Mouse (Mus musculus) G1E-ER4 (cell line): ENCODE data around the gene Pzp. TPM values are rescaled to one million over a fixed set of nuclear protein-coding genes. Genes with fewer than 3 reads are reported as not detected.

ENCODE experiments used
- GATA1 ChIP-seq: IDR thresholded peaks from one replicate; pipeline ENCODE4 v1.8.0; 2012; ENCODE audit warnings: low read length, inconsistent platforms
- polyA plus RNA-seq: library from polyadenylated mRNA; stranded (reverse); fragments of >175 nt; gene quantifications from 2 replicates; pipeline ENCODE4 v1.2.3, GENCODE M21; 2012

Pzp gene
- not detected in 2 replicates for polyA plus RNA-seq

DNA sequence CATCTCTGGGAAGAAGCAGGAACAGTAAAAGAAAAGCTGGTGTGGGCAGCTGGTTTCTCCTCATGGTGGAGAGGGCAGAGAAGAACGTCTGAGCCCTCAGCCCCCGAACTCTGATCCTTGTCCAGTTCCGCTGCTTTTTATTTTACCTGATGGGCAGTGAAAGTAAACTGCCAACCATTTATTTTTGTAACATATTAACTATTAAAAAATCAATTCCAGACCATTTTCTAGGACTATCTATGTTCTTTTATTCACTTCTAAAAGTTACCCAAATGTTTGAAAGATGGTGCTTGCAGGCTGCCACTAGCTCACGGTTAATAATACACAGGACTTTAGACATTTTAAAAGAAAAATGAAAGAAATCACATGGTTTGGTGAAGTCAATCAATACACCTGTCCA is at the start of gene Pzp:
Gene Pzp (minus strand): TSS at position 120 of the 400 bp plus-strand sequence.
- no peak for TF ChIP-seq GATA1

DNA sequence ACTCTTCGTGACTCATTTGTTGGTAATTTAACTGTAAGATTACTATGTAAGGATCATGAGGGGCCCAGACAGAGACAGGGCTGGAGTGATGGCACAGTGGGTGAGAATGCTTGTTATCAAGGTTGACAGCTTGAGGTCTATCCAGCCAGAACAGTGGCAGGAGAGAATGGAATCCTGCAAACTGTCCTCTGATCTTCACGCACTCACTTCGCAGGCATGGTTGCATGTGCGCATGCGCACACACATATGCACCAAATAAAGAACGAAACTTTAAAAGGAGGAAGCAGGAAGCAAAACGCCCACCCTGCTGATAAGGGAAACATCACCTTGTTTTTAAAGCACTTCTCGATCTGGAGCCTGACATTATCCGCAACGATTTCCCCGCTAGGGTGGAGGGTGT is 40.1 kb upstream of the Pzp start:
- TF ChIP-seq GATA1 = no peak

DNA sequence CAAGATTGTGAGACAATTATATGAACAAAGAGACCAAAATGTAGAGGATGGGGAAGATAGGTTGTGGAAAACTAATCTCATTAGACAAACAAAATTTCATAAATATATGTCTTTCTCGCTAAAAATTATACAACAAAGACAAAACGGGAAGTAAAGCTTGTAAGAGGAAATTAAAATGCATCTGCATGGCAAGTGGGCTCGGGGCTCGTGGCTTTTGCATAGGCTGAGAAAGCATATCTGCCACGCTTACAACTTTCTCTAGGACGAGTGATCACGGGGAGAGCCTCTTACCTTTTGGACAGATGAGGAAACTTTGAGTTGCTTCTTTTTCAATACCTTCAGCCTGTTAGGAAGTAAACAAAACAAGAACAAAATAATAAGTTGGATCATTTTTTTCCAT is 27.5 kb upstream of the Pzp start:
- TF ChIP-seq GATA1 = no peak

DNA sequence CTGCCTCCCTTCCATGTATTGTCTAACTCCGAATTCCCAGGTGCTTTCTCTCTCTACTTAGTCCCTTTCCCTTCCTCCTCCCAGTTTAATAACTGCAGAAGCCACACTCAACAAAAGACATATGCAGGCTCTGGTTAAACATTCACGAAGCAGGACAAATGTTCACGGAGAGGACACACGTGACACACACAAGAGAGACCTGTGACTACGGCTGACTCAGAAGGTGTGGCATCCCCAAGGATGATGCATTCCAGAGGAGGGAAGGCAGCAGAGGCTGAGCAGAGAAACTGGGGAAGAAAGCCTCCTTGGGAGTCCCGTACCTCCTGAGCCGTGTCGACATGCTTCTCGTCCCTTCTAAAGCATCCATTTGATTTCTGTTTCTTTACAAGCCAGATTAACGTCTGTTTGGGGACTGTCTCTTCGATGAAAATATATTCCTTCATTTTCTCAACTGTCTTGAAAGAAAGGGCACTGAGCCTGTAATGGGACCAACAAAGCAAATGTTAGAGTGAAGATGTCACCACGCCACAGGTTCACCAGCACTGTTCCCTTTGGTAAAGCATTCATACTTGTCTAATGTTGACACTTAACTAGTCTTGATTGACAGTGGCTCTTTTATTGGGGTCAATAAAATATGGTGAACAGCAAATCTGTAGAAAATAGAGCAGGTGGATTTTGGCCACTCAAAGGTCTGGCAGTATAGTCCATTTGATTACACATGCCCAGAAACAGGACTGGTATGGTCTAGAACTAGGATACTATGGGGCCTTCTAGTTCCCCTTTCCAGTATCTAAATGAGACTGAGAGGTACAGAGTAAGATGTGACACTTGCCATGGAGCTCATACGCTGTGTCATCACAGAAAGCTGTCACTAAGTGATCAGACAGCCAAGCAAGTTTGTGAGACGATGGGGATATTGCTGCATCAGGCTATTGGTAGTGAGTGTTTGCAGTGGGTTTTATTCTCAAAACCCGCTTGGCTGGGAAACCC is 23.2 kb upstream of the Pzp start:
- no peak for TF ChIP-seq GATA1

DNA sequence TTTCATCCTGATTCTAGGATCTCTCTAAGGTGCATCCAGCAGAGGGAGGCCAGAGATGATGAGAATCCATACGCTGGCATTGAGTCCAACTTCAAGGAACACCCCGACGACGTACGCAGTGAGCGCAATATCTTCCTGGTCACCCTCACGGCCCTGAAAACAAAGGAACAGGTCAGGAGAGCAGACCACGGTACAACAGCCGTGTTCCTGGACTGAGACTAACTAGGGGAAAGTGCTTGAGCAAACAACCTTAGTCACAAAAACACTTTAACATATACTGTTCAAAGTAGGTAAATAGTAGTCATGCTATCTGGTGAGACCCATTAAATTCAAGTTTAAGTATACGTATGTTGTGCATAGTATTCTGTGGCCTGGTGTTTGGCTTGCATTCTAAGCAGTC is 22.0 kb upstream of the Pzp start:
- TF ChIP-seq GATA1 = no peak

DNA sequence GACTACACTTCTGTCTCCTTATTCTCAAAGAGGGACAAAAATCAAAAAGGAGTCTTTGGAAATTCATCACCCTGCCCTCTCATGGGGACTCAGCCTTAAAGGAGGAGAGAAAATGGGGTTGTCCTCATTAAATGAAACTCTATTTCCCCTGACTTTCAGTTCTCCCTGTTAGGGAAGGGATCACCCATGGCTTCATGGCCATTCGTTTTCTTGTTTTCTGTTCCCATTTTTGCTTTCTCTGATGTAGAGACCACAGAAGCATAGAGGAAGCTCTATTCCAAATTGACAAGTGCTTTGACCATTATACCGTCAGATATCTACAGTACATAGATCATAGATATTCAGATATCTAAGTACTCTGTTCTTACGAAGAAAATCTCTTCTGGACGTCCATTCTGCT is 18.9 kb upstream of the Pzp start:
- TF ChIP-seq GATA1 = no peak

DNA sequence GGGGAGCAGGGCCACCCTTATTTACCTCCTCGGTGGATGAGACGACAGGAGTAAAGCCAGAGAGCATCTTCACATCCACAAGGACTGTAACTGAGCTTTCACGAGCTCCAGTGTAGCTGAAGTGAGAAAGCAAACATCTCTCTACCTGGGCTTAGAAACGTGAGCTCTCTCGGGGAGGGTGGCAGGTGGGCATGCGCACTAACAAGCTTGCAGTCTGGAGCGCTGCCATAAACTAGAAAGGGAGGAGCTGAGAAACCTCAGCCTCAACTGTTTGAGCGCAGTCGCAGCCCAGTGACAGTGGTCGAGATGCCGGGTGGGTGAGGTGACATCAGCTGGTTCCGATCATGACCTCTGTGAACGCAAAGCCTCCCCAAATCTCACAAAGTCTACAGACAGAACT is 16.7 kb upstream of the Pzp start:
- TF ChIP-seq GATA1 = no peak

DNA sequence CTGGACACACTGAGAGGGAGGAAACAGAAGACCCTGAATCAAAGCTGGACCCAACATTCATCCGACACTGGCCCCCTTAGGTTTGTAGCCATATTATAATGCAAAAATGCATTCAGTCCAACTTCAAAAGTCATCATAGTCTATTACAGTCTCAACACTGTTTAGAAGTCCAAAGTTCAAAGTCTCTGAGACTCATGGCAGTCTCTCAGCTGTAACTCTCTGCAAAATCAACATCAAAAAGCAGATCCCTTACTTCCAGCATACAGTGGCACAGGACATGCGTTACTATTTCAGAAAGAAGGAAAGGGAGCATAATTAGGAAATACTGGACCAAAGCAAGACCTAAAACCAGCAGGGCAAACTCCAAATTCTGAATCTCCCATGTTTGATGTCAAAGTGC is 8.7 kb upstream of the Pzp start:
- no peak for TF ChIP-seq GATA1

DNA sequence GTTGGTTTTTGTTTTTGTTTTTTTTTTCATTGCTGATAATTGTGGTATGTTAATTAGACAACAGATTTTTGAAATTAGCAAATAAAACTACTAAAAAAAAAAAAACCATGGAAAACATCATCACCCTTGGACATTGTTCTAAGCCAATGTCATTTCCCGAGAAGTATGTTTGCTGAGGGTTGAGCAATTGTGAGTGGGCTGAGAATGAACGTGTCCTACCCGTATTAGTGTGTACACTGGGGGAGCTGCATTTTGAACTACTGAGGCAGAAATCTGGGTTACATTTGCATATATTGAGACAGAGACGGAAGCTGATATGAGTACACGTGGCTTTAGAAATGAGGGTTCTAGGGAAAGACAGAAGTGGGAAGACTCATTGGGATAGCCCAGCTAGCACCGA is 6.8 kb upstream of the Pzp start:
- TF ChIP-seq GATA1 = no peak

DNA sequence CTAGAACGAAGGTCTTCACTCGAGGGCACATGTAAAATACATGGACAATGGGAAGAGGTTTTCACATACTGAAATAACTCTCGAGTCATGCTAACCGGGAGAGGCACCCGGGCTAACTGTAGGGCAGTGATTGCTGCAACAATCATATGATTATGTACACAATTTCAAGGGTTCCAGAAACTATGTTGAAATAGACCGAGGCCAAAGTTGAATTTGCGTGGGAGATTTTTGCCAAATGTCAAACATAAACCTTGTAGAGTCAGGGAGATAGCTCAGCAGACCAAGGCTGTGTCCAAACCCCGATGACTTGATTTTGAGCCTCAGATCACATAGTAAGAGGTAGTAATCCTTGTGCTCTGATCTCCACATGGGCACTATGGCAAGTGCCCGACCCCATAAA is 6.2 kb upstream of the Pzp start:
- TF ChIP-seq GATA1 = no peak

DNA sequence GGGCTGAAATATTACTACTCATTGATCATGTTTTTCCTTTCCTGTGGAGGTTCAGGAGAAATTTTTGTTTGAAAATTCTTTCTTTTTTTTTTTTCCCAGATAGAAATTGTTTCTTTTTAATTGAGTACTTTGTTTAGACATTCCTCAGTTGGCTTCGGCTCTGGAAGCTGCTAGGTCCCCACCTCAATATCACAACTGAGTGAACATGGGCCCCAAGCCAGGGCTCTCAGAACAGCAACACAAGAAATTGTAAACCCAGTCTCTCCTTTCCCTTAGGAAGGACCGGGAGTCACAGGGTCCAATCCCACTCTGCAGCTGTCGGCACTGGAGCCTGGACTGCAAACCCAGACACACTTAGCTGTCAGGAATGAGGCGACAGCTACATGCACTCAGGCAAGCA is 2.0 kb upstream of the Pzp start:
- TF ChIP-seq GATA1 = no peak

DNA sequence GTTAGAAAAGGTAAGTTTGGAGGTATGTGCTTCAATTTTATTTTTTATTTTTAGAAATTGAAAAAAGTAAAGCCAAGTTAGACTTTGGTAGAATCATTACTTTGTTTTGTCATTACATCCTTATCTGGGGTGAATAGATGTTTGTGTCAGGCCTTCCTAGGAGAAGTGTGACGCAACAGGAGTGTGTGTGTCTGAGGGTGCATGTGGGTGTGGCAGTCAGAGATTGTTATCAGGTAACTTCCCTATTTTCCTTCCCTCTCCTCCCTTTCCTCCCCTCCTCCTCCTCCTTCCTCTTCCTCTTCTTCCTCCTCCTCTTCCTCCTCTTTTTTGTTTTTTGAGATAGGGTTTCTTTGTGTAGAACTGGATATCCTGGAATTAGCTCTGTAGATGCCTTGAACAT is 590 bp upstream of the Pzp start:
- TF ChIP-seq GATA1 = no peak

DNA sequence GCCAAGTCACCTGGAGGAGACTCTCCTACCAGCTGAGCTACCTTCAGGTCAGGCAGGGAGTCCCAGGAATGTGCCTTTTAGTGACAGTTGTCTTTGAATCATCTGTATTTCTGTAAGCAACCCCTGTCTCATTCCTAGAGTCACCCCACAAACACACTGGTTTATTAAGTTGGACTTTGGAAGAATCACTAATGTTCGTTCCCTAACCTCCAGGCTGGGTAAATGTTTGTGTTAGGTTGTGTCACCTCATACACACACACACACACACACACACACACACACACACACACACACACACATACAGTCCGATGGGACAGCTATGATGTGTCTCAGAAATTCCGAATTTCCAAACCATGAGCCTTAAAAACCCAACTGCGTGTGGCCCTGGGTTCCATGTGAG is 719 bp downstream of the Pzp start:
- TF ChIP-seq GATA1 = no peak

DNA sequence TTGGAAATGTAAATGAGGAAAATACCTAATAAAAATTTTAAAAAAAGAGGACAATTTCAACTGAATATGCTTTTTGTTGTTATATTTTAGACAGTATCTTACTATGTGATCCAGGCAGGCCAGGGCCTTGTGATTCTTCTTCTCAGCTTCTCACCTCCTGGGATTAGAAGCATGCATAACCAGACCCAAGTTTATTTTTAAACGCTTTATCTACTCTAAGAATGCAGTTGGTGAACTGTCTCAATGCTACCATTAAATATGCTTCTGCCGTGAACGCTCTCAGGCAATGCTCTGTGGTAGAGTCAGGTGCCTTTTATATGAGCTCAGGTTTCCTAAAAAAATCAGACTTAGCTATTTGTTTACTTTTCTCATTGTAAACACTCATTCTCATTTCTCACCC is 3.2 kb downstream of the Pzp start:
- no peak for TF ChIP-seq GATA1

DNA sequence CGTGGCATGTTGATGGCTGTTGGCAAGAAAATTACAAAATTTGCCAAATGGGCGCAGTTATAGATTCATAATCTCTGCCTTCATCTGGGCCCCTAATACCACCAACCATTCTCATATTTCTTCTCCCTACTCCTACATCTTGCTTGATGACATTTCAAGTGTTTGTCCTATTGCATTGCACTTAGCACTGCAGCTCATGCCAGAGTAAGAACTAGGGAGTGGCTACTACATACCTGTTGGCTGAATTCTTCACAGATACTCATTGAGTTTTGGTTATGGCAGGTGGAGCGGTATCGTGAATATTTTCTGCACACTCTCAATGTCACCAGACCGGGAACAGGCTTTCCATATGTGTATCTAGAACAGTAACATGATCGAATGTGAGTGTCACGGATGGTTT is 7.4 kb downstream of the Pzp start:
- TF ChIP-seq GATA1 = no peak

DNA sequence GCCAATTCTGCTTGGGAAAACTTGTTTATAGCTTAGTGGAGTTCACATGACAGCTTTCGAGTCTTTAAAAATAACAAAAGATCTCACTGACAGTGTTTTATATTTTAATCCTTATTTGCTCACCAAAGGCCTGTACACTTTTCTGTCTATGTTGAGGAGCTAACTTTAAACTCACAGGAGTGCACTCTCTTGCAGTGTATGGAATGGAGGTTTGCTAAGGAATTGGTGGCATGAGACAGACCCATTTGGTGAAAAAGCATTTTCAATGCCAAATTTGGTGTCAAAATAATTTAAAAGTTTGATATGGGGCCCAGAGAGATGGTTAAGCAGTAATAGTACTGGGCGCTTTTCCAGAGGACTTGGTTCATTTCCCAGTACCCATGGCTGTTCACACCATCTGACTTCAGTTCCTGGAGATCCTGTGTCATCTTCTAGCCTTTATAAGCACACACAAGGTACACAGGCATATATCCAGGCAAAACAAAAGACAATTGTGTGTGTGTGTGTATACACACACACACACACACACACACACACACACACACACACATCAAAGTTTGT is 20.8 kb downstream of the Pzp start:
- no peak for TF ChIP-seq GATA1

DNA sequence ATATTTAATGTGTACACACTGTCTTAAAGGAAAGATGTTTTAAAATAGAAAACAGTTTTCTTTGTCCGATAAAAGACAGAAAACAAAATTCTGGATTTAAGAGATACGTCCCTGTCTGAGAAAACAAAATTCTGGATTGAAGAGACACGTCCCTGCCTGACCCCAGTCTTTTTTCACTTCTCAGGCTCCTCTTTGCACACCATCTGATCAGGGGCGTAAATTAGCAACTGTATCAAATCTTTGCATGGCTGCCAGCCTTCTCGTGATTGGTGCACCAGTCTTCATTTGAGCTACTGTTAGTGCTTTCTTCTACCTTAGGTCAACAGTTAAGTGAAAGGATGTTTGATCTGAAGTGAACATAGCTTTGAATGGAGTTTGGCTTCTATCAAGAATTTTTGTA is 21.8 kb downstream of the Pzp start:
- no peak for TF ChIP-seq GATA1
